Mouse (Mus musculus): ENCODE measurements at regions not wholly inside any gene's neighbourhood (a gene's known extent, or its start where the extent isn't known, plus 50 kb on each side); places are given as distances from the start of the nearest gene placed in this dataset.

- Histone ChIP-seq H3K9ac (ENCODE audit: low read depth, low read length) (no peak overlapping the region), H3K4me1 (ENCODE audit: control insufficient read depth, insufficient read depth, low read length) (peaks cover 6% of the 10 kb centered on the region; the same call in 1 of the 2 replicates), H3K4me3 (ENCODE audit: low read depth, low read length) (no peak overlapping the region), H3K27ac (replicated peaks; ENCODE audit: low read depth, low read length) (no peak overlapping the region; the same call in 1 of the 2 replicates), H3K4me2 (ENCODE audit: low read depth, low read length) (no peak overlapping the region), H3K27me3 (replicated peaks; ENCODE audit: control insufficient read depth, insufficient read depth, low read length) (no peaks in the 10 kb centered on the region), H3K9me3 (ENCODE audit: control insufficient read depth, low read length) (no peaks in the 10 kb centered on the region), H3K36me3 (ENCODE audit: control insufficient read depth, insufficient read depth, low read length) (no peaks in the 10 kb centered on the region)
- ATAC-seq (ENCODE audit: low read depth) (no peak), DNase-seq (ENCODE audit: low spot score) (no peak)
- 53% methylated on average over 6 of the region's 6 CpGs for WGBS
These were observed 192.3 kb upstream of the Slc24a2 start for GRCm38 (mm10) chr4:87422588-87422987.

- DNase-seq (ENCODE audit: low spot score), result peak; percentile 79
- no peak overlapping the region for H3K27ac ChIP-seq (replicated peaks; ENCODE audit: low read depth, low read length)
These were observed 173.1 kb upstream of the Slc24a2 start for GRCm38 (mm10) chr4:87403354-87403753.

DNA sequence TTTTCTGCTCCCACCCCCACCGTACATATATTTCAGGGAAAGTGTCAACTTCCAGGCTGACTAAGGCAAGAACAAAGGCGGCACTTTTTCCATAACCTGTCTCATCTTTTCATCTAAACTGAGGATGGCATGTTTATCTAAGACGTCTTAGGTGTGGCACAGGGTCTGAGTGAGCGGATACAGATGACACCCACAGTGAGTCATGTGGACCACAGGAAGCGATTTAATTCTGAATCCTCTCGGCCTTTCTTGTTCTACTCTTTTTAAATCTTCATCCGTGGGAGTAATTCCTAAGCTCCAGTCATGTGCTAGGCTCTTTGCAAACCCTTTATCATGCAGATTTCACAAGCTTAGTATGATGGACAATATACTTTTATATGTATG, 171.9 kb upstream of the Slc24a2 start:
- 57% methylated on average over 7 of the region's 7 CpGs for WGBS
- H3K4me1 ChIP-seq (ENCODE audit: control insufficient read depth, insufficient read depth, low read length), result 0 out of 2 replicates have a peak, but pooled peaks cover 13% of the 10 kb centered on the region
- no peak overlapping the region for H3K4me3 ChIP-seq (ENCODE audit: low read depth, low read length)
- no peak overlapping the region for H3K9ac ChIP-seq (ENCODE audit: low read depth, low read length)
- DNase-seq (ENCODE audit: low spot score) (no peak), ATAC-seq (ENCODE audit: low read depth) (no peak)
- peak overlapping the region; percentile 41 for H3K4me2 ChIP-seq (ENCODE audit: low read depth, low read length)
- H3K27ac ChIP-seq (replicated peaks; ENCODE audit: low read depth, low read length), result peak overlapping the region; percentile 39; the same call in 1 of the 2 replicates
- H3K36me3 ChIP-seq (ENCODE audit: control insufficient read depth, insufficient read depth, low read length), result no peaks in the 10 kb centered on the region
- H3K27me3 ChIP-seq (replicated peaks; ENCODE audit: control insufficient read depth, insufficient read depth, low read length), result no peaks in the 10 kb centered on the region
- H3K9me3 ChIP-seq (ENCODE audit: control insufficient read depth, low read length), result no peaks in the 10 kb centered on the region

More at GRCm38 (mm10) chr4:87403354-87403753, 173.1 kb upstream of the Slc24a2 start:
- Histone ChIP-seq H3K9me3 (ENCODE audit: control insufficient read depth, low read length) (no peaks in the 10 kb centered on the region), H3K4me1 (ENCODE audit: control insufficient read depth, insufficient read depth, low read length) (0 out of 2 replicates have a peak, but pooled peaks cover 13% of the 10 kb centered on the region), H3K4me3 (ENCODE audit: low read depth, low read length) (no peak overlapping the region), H3K36me3 (ENCODE audit: control insufficient read depth, insufficient read depth, low read length) (no peaks in the 10 kb centered on the region), H3K9ac (ENCODE audit: low read depth, low read length) (no peak overlapping the region), H3K4me2 (ENCODE audit: low read depth, low read length) (peak overlapping the region; percentile 32), H3K27me3 (replicated peaks; ENCODE audit: control insufficient read depth, insufficient read depth, low read length) (no peaks in the 10 kb centered on the region)
- 20% methylated on average over 6 of the region's 6 CpGs for WGBS
- no peak for ATAC-seq (ENCODE audit: low read depth)

GRCm38 (mm10) chr4:87401316-87402172, 171.3 kb upstream of the Slc24a2 start:
- no peak overlapping the region for H3K9ac ChIP-seq (ENCODE audit: low read depth, low read length)
- H3K27ac ChIP-seq (replicated peaks; ENCODE audit: low read depth, low read length), result peak overlapping the region; percentile 39; the same call in 1 of the 2 replicates
- ATAC-seq (ENCODE audit: low read depth) (peak; percentile 47; the same call in 1 of the 2 replicates), DNase-seq (ENCODE audit: low spot score) (peak; percentile 75)
- H3K4me2 ChIP-seq (ENCODE audit: low read depth, low read length), result peak overlapping the region; percentile 41
- H3K4me1 ChIP-seq (ENCODE audit: control insufficient read depth, insufficient read depth, low read length), result 0 out of 2 replicates have a peak, but pooled peaks cover 13% of the 10 kb centered on the region
- no peak overlapping the region for H3K4me3 ChIP-seq (ENCODE audit: low read depth, low read length)
- H3K9me3 ChIP-seq (ENCODE audit: control insufficient read depth, low read length), result no peaks in the 10 kb centered on the region
- WGBS, result 26% methylated on average over 20 of the region's 20 CpGs
- H3K27me3 ChIP-seq (replicated peaks; ENCODE audit: control insufficient read depth, insufficient read depth, low read length), result no peaks in the 10 kb centered on the region
- H3K36me3 ChIP-seq (ENCODE audit: control insufficient read depth, insufficient read depth, low read length), result no peaks in the 10 kb centered on the region

GRCm38 (mm10) chr4:87386835-87387234, 156.6 kb upstream of the Slc24a2 start:
- WGBS, result 80% methylated on average over 3 of the region's 3 CpGs
- ATAC-seq (ENCODE audit: low read depth), result no peak
- Histone ChIP-seq H3K27ac (replicated peaks; ENCODE audit: low read depth, low read length) (no peak overlapping the region), H3K36me3 (ENCODE audit: control insufficient read depth, insufficient read depth, low read length) (no peaks in the 10 kb centered on the region), H3K9ac (ENCODE audit: low read depth, low read length) (no peak overlapping the region), H3K9me3 (ENCODE audit: control insufficient read depth, low read length) (no peaks in the 10 kb centered on the region), H3K4me2 (ENCODE audit: low read depth, low read length) (no peak overlapping the region), H3K27me3 (replicated peaks; ENCODE audit: control insufficient read depth, insufficient read depth, low read length) (no peaks in the 10 kb centered on the region), H3K4me1 (ENCODE audit: control insufficient read depth, insufficient read depth, low read length) (no peaks in the 10 kb centered on the region; the same call in 1 of the 2 replicates), H3K4me3 (ENCODE audit: low read depth, low read length) (no peak overlapping the region)
- no peak for DNase-seq (ENCODE audit: low spot score)

GRCm38 (mm10) chr4:87386271-87386670, 156.0 kb upstream of the Slc24a2 start:
- H3K9me3 ChIP-seq (ENCODE audit: control insufficient read depth, low read length), result no peaks in the 10 kb centered on the region
- DNase-seq (ENCODE audit: low spot score) (no peak), ATAC-seq (ENCODE audit: low read depth) (no peak)
- H3K36me3 ChIP-seq (ENCODE audit: control insufficient read depth, insufficient read depth, low read length), result no peaks in the 10 kb centered on the region
- H3K27ac ChIP-seq (replicated peaks; ENCODE audit: low read depth, low read length), result no peak overlapping the region
- H3K4me1 ChIP-seq (ENCODE audit: control insufficient read depth, insufficient read depth, low read length), result no peaks in the 10 kb centered on the region; the same call in 1 of the 2 replicates
- no peak overlapping the region for H3K4me3 ChIP-seq (ENCODE audit: low read depth, low read length)
- H3K4me2 ChIP-seq (ENCODE audit: low read depth, low read length), result no peak overlapping the region
- no peak overlapping the region for H3K9ac ChIP-seq (ENCODE audit: low read depth, low read length)
- 75% methylated on average over 9 of the region's 9 CpGs for WGBS
- no peaks in the 10 kb centered on the region for H3K27me3 ChIP-seq (replicated peaks; ENCODE audit: control insufficient read depth, insufficient read depth, low read length)

DNA sequence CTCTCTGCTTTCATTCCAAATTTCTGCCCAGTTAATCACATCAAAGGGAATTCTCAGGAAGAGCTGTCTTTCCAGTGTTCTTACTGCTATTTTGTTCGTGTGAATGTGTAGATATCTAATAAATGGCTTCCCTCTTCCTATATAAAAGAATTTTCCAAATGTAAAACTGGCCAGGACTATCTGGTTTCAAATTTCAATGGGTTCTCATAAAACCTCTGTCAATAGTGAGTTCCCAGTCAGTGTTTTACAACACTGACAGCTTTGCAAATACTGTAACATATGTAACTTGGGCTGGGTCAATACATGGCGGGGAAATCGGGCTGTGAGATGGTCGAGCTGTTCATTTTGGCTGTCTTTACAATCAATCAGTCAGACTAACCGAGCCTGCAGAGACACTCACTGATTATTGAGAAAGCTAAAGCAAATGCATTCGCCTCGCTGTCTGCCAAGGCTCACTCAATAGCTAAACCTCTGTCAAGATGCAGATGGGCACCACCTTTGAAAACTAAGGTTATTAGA, 155.0 kb upstream of the Slc24a2 start:
- no peak for ATAC-seq (ENCODE audit: low read depth)
- no peaks in the 10 kb centered on the region for H3K36me3 ChIP-seq (ENCODE audit: control insufficient read depth, insufficient read depth, low read length)
- no peaks in the 10 kb centered on the region for H3K27me3 ChIP-seq (replicated peaks; ENCODE audit: control insufficient read depth, insufficient read depth, low read length)
- H3K9me3 ChIP-seq (ENCODE audit: control insufficient read depth, low read length), result no peaks in the 10 kb centered on the region
- WGBS, result 37% methylated on average over 7 of the region's 7 CpGs
- no peak overlapping the region for H3K9ac ChIP-seq (ENCODE audit: low read depth, low read length)
- H3K27ac ChIP-seq (replicated peaks; ENCODE audit: low read depth, low read length), result no peak overlapping the region
- no peaks in the 10 kb centered on the region; the same call in 1 of the 2 replicates for H3K4me1 ChIP-seq (ENCODE audit: control insufficient read depth, insufficient read depth, low read length)
- H3K4me2 ChIP-seq (ENCODE audit: low read depth, low read length), result no peak overlapping the region
- DNase-seq (ENCODE audit: low spot score), result no peak
- H3K4me3 ChIP-seq (ENCODE audit: low read depth, low read length), result no peak overlapping the region

GRCm38 (mm10) chr4:87384469-87385044, 154.3 kb upstream of the Slc24a2 start:
- WGBS, result 58% methylated on average over 6 of the region's 6 CpGs

More at GRCm38 (mm10) chr4:87384469-87385044, 154.3 kb upstream of the Slc24a2 start:
- Histone ChIP-seq H3K9me3 (ENCODE audit: control insufficient read depth, low read length) (no peaks in the 10 kb centered on the region), H3K4me3 (ENCODE audit: low read depth, low read length) (no peak overlapping the region), H3K4me1 (ENCODE audit: control insufficient read depth, insufficient read depth, low read length) (no peaks in the 10 kb centered on the region; the same call in 1 of the 2 replicates), H3K36me3 (ENCODE audit: control insufficient read depth, insufficient read depth, low read length) (no peaks in the 10 kb centered on the region), H3K4me2 (ENCODE audit: low read depth, low read length) (no peak overlapping the region), H3K27ac (replicated peaks; ENCODE audit: low read depth, low read length) (no peak overlapping the region), H3K9ac (ENCODE audit: low read depth, low read length) (no peak overlapping the region), H3K27me3 (replicated peaks; ENCODE audit: control insufficient read depth, insufficient read depth, low read length) (no peaks in the 10 kb centered on the region)
- no peak for ATAC-seq (ENCODE audit: low read depth)
- DNase-seq (ENCODE audit: low spot score), result no peak
